Mouse (Mus musculus) hindbrain, embryonic 14.5 days (tissue): ENCODE measurements around the gene Ppfia4. TPM values are rescaled to one million over a fixed set of nuclear protein-coding genes. Genes with fewer than 3 reads are reported as not detected.

Experiments used
- ATAC-seq: fragments of 200-750 bp; cut with Nextera tagmentation; 2 replicates; pipeline ENCODE4 v1.8.0; 2017; ENCODE audit warnings: moderate number of reproducible peaks, mild to moderate bottlenecking, moderate TSS enrichment, moderate library complexity; ENCODE audit not compliant: low FRiP score
- DNase-seq: peaks from one replicate; pipeline ENCODE4 v3.0.0-alpha.2; 2015; ENCODE audit warnings: low spot score
- H3K27ac ChIP-seq: fragments of 300-500 bp; sonication (generic); 2 replicates; pipeline ENCODE4 v1.5.1; 2014; ENCODE audit warnings: mild to moderate bottlenecking, moderate library complexity
- H3K27me3 ChIP-seq: fragments of 300-500 bp; sonication (generic); 2 replicates; pipeline ENCODE4 v1.6.1; 2014; ENCODE audit warnings: mild to moderate bottlenecking, low read length, mixed read lengths; ENCODE audit not compliant: control insufficient read depth, insufficient read depth
- H3K36me3 ChIP-seq: fragments of 300-500 bp; sonication (generic); replicated peaks from 2 replicates; pipeline ENCODE4 v1.6.1; 2014; ENCODE audit not compliant: control insufficient read depth, insufficient read depth
- H3K4me1 ChIP-seq: fragments of 300-500 bp; sonication (generic); replicated peaks from 2 replicates; pipeline ENCODE4 v1.6.1; 2014; ENCODE audit warnings: antibody characterized with exemption, low read length, mixed read lengths; ENCODE audit not compliant: control insufficient read depth, insufficient read depth
- H3K4me2 ChIP-seq: fragments of 300-500 bp; sonication (generic); replicated peaks from 2 replicates; pipeline ENCODE4 v1.6.1; 2014; ENCODE audit warnings: mild to moderate bottlenecking, moderate library complexity
- H3K4me3 ChIP-seq: fragments of 300-500 bp; sonication (generic); replicated peaks from 2 replicates; pipeline ENCODE4 v1.5.1; 2014; ENCODE audit warnings: mild to moderate bottlenecking, low read length
- H3K9ac ChIP-seq: fragments of 300-500 bp; sonication (generic); 2 replicates; pipeline ENCODE4 v1.6.1; 2014
- H3K9me3 ChIP-seq: fragments of 300-500 bp; sonication (generic); 2 replicates; pipeline ENCODE4 v1.6.1; 2016; ENCODE audit warnings: low read length; ENCODE audit not compliant: control insufficient read depth
- WGBS: fragments of 180-500 bp; shearing (Covaris S2); extraction: QIAGEN DNeasy Blood & Tissue Kit; methylation state at CpG from one replicate; pipeline ENCODE4 v1.1.7; 2014; 5-methylcytosine and 5-hydroxymethylcytosine counted together
- polyA plus RNA-seq: library from polyadenylated mRNA; unstranded; fragments of >200 nt; fragmentation: Nextera tagmentation; extraction: Ambion mirVana; gene quantifications from 2 replicates; pipeline ENCODE4 v1.2.1, GENCODE M21; 2014

The Ppfia4 gene
- polyA plus RNA-seq, 1 experiment from 2014 or later = 20.4 TPM

- DNase-seq (no peak), ATAC-seq (no peak)
- no peaks in the 10 kb centered on the region for H3K9me3 ChIP-seq
- H3K27ac ChIP-seq = no peak overlapping the region
- H3K27me3 ChIP-seq = no peaks in the 10 kb centered on the region
- no peaks in the 10 kb centered on the region for H3K36me3 ChIP-seq
- no peak overlapping the region for H3K4me3 ChIP-seq
- no peak overlapping the region for H3K4me2 ChIP-seq
- H3K4me1 ChIP-seq = no peaks in the 10 kb centered on the region
- WGBS = 99% methylated on average over 3 of the region's 3 CpGs
- H3K9ac ChIP-seq = no peak overlapping the region
Measured at GRCm38 (mm10) chr1:134310729-134311128, 22.0 kb downstream of the Ppfia4 start.

GRCm38 (mm10) chr1:134310291-134310690 is 22.4 kb downstream of the Ppfia4 start:
- H3K9ac ChIP-seq = no peak overlapping the region
- no peaks in the 10 kb centered on the region for H3K4me1 ChIP-seq
- no peak for ATAC-seq
- H3K27me3 ChIP-seq = no peaks in the 10 kb centered on the region
- DNase-seq = no peak
- H3K9me3 ChIP-seq = no peaks in the 10 kb centered on the region
- 83% methylated on average over 2 of the region's 2 CpGs for WGBS
- no peaks in the 10 kb centered on the region for H3K36me3 ChIP-seq
- no peak overlapping the region for H3K4me2 ChIP-seq
- H3K27ac ChIP-seq = no peak overlapping the region
- H3K4me3 ChIP-seq = no peak overlapping the region

GRCm38 (mm10) chr1:134307409-134307808 is 25.3 kb downstream of the Ppfia4 start:
- no peak overlapping the region for H3K4me2 ChIP-seq
- ATAC-seq (0 out of 2 replicates have a peak, but pooled peaks have one; percentile 8), DNase-seq (no peak)
- no peak overlapping the region for H3K4me3 ChIP-seq
- H3K36me3 ChIP-seq = no peaks in the 10 kb centered on the region
- no peak overlapping the region for H3K27ac ChIP-seq
- H3K9ac ChIP-seq = no peak overlapping the region
- H3K4me1 ChIP-seq = peaks cover 7% of the 10 kb centered on the region; the same call in 1 of the 2 replicates
- 31% methylated on average over 10 of the region's 10 CpGs for WGBS
- no peaks in the 10 kb centered on the region for H3K27me3 ChIP-seq
- H3K9me3 ChIP-seq = no peaks in the 10 kb centered on the region

GRCm38 (mm10) chr1:134304940-134305339 is 27.8 kb downstream of the Ppfia4 start:
- 97% methylated on average over 9 of the region's 9 CpGs for WGBS
- H3K4me3 ChIP-seq = no peak overlapping the region
- no peak for ATAC-seq
- H3K9ac ChIP-seq = no peak overlapping the region
- H3K36me3 ChIP-seq = no peaks in the 10 kb centered on the region
- no peak overlapping the region for H3K27ac ChIP-seq
- H3K4me2 ChIP-seq = no peak overlapping the region
- H3K4me1 ChIP-seq = peaks cover 10% of the 10 kb centered on the region; the same call in 1 of the 2 replicates
- peaks cover 10% of the 10 kb centered on the region for H3K27me3 ChIP-seq
- DNase-seq = no peak
- no peaks in the 10 kb centered on the region for H3K9me3 ChIP-seq

GRCm38 (mm10) chr1:134302568-134303238 is 30.0 kb downstream of the Ppfia4 start:
- Histone ChIP-seq H3K9me3 (no peaks in the 10 kb centered on the region), H3K36me3 (no peaks in the 10 kb centered on the region), H3K4me3 (no peak overlapping the region), H3K27ac (peak overlapping the region; percentile 68), H3K27me3 (peaks cover 21% of the 10 kb centered on the region), H3K4me1 (peaks cover 10% of the 10 kb centered on the region; the same call in 1 of the 2 replicates), H3K4me2 (no peak overlapping the region), H3K9ac (peak overlapping the region; percentile 28; the same call in 1 of the 2 replicates)
- 21% methylated on average over 8 of the region's 8 CpGs for WGBS
- DNase-seq (peak; percentile 38), ATAC-seq (no peak)

GRCm38 (mm10) chr1:134298636-134299411 is 33.9 kb downstream of the Ppfia4 start:
- no peaks in the 10 kb centered on the region for H3K9me3 ChIP-seq
- peak overlapping the region; percentile 38 for H3K4me3 ChIP-seq
- 4% methylated on average over 43 of the region's 59 CpGs for WGBS
- H3K4me2 ChIP-seq = peak overlapping the region; percentile 75
- no peak overlapping the region for H3K27ac ChIP-seq
- peak overlapping the region; percentile 56 for H3K9ac ChIP-seq
- ATAC-seq (peak; percentile 46; the same call in 1 of the 2 replicates), DNase-seq (peak; percentile 47)
- H3K36me3 ChIP-seq = no peaks in the 10 kb centered on the region
- H3K4me1 ChIP-seq = peaks cover 10% of the 10 kb centered on the region; the same call in 1 of the 2 replicates
- H3K27me3 ChIP-seq = peaks cover 21% of the 10 kb centered on the region

- no peaks in the 10 kb centered on the region for H3K36me3 ChIP-seq
- no peaks in the 10 kb centered on the region for H3K9me3 ChIP-seq
- no peak overlapping the region for H3K4me3 ChIP-seq
- ATAC-seq (no peak), DNase-seq (no peak)
- peaks cover 21% of the 10 kb centered on the region for H3K27me3 ChIP-seq
- peaks cover 8% of the 10 kb centered on the region; the same call in 1 of the 2 replicates for H3K4me1 ChIP-seq
- whole genome bisulfite sequencing = 83% methylated on average over 8 of the region's 8 CpGs
- H3K9ac ChIP-seq = no peak overlapping the region
- no peak overlapping the region for H3K27ac ChIP-seq
- no peak overlapping the region for H3K4me2 ChIP-seq
Measured at GRCm38 (mm10) chr1:134297265-134297664, 35.5 kb downstream of the Ppfia4 start.

- ATAC-seq = no peak
- no peak overlapping the region for H3K4me3 ChIP-seq
Measured at GRCm38 (mm10) chr1:134293738-134294604, 38.8 kb downstream of the Ppfia4 start.

More at GRCm38 (mm10) chr1:134293738-134294604, 38.8 kb downstream of the Ppfia4 start:
- H3K36me3 ChIP-seq = no peaks in the 10 kb centered on the region
- no peak overlapping the region for H3K27ac ChIP-seq
- 49% methylated on average over 3 of the region's 3 CpGs for WGBS
- H3K9me3 ChIP-seq = no peaks in the 10 kb centered on the region
- no peak overlapping the region for H3K9ac ChIP-seq
- DNase-seq = no peak
- H3K4me2 ChIP-seq = no peak overlapping the region
- 0 out of 2 replicates have a peak, but pooled peaks cover 7% of the 10 kb centered on the region for H3K27me3 ChIP-seq
- peaks cover 16% of the 10 kb centered on the region for H3K4me1 ChIP-seq
